Mouse (Mus musculus): Measurements from ENCODE around the gene Tex46. TPM values are rescaled to one million over a fixed set of nuclear protein-coding genes. Genes with fewer than 3 reads are reported as not detected.

The Tex46 gene
- total RNA-seq (2014; rRNA removed; ENCODE audit: low replicate concordance), result not detected in 2 replicates
- not detected in 2 replicates for polyA plus RNA-seq (2015; fragmentation: Nextera tagmentation; extraction: Ambion mirVana)

DNA sequence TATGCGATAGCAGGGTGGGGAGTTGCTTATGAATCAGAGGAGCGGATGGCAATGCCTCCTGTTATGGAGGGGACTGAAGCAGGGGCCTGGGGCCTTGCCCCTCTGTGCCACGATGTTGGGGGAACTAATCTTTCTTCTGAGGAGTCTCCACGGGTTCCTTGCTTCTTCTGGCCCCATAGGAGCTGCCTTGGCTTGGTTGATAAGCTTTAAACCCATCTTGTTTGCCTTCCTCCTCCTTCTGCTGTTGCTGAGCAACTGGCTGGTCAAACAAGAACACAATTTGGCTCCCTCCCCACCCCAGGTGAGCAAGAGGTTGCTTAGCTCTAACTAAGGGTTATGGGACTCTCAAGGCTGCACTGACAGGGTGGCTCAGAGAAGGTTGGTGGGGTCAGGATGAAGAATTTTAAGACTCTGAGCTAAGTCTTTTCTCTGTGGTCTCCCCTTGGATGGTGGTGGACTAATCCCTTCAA lies at the start of gene Tex46:
TSS of gene Tex46 (plus strand) at position 51 of the 470 bp plus-strand sequence.
- Histone ChIP-seq H3K9me3 (replicated peaks; ENCODE audit: control insufficient read depth, low read length) (no peaks in the 10 kb centered on the region), H3K27ac (ENCODE audit: low read depth) (no peak within 1 kb of the TSS), H3K36me3 (replicated peaks; ENCODE audit: control insufficient read depth, insufficient read depth, low read length) (no peaks in the 10 kb centered on the region), H3K4me1 (ENCODE audit: control insufficient read depth, insufficient read depth) (no peaks in the 10 kb centered on the region), H3K9ac (replicated peaks; ENCODE audit: low read depth, low read length) (no peak within 1 kb of the TSS), H3K27me3 (ENCODE audit: control insufficient read depth, insufficient read depth, low read length) (no peaks in the 10 kb centered on the region), H3K4me2 (ENCODE audit: low read depth, low read length) (no peak within 1 kb of the TSS), H3K4me3 (ENCODE audit: low read depth, low read length) (no peak within 1 kb of the TSS)
- DNase-seq (ENCODE audit: low spot score) (no peak), ATAC-seq (ENCODE audit: insufficient read depth, low read depth) (no peak)
- WGBS, result 51% methylated on average over 4 of the region's 4 CpGs
- TF ChIP-seq CTCF (IDR thresholded peaks at IDR 0.05; ENCODE audit: low read depth) (no peak), EP300 (IDR thresholded peaks at IDR 0.05; ENCODE audit: low read depth) (no peak)

GRCm38 (mm10) chr4:136562755-136563154 lies 47.5 kb upstream of the Tex46 start:
- 83% methylated on average over 6 of the region's 6 CpGs for WGBS
- peaks cover 74% of the 10 kb centered on the region for H3K36me3 ChIP-seq (replicated peaks; ENCODE audit: control insufficient read depth, insufficient read depth, low read length)

GRCm38 (mm10) chr4:136568629-136569028 lies 41.6 kb upstream of the Tex46 start:
- Histone ChIP-seq H3K27me3 (ENCODE audit: control insufficient read depth, insufficient read depth, low read length) (no peaks in the 10 kb centered on the region), H3K4me3 (ENCODE audit: low read depth, low read length) (no peak overlapping the region), H3K4me1 (ENCODE audit: control insufficient read depth, insufficient read depth) (no peaks in the 10 kb centered on the region), H3K4me2 (ENCODE audit: low read depth, low read length) (no peak overlapping the region), H3K9me3 (replicated peaks; ENCODE audit: control insufficient read depth, low read length) (no peaks in the 10 kb centered on the region), H3K9ac (replicated peaks; ENCODE audit: low read depth, low read length) (no peak overlapping the region), H3K36me3 (replicated peaks; ENCODE audit: control insufficient read depth, insufficient read depth, low read length) (peaks cover 68% of the 10 kb centered on the region), H3K27ac (ENCODE audit: low read depth) (no peak overlapping the region)
- TF ChIP-seq EP300 (IDR thresholded peaks at IDR 0.05; ENCODE audit: low read depth), result no peak
- TF ChIP-seq CTCF (IDR thresholded peaks at IDR 0.05; ENCODE audit: low read depth), result 0 out of 2 replicates have a peak, but pooled peaks have one; percentile 6
- ATAC-seq (ENCODE audit: insufficient read depth, low read depth), result no peak
- no peak for DNase-seq (ENCODE audit: low spot score)
- WGBS, result 69% methylated on average over 3 of the region's 3 CpGs

More at GRCm38 (mm10) chr4:136562755-136563154, 47.5 kb upstream of the Tex46 start:
- Histone ChIP-seq H3K4me1 (ENCODE audit: control insufficient read depth, insufficient read depth) (no peaks in the 10 kb centered on the region), H3K4me3 (ENCODE audit: low read depth, low read length) (no peak overlapping the region), H3K9ac (replicated peaks; ENCODE audit: low read depth, low read length) (no peak overlapping the region), H3K4me2 (ENCODE audit: low read depth, low read length) (no peak overlapping the region), H3K27me3 (ENCODE audit: control insufficient read depth, insufficient read depth, low read length) (no peaks in the 10 kb centered on the region), H3K9me3 (replicated peaks; ENCODE audit: control insufficient read depth, low read length) (no peaks in the 10 kb centered on the region), H3K27ac (ENCODE audit: low read depth) (no peak overlapping the region)
- TF ChIP-seq CTCF (IDR thresholded peaks at IDR 0.05; ENCODE audit: low read depth), result no peak
- ATAC-seq (ENCODE audit: insufficient read depth, low read depth), result no peak
- no peak for DNase-seq (ENCODE audit: low spot score)

DNA sequence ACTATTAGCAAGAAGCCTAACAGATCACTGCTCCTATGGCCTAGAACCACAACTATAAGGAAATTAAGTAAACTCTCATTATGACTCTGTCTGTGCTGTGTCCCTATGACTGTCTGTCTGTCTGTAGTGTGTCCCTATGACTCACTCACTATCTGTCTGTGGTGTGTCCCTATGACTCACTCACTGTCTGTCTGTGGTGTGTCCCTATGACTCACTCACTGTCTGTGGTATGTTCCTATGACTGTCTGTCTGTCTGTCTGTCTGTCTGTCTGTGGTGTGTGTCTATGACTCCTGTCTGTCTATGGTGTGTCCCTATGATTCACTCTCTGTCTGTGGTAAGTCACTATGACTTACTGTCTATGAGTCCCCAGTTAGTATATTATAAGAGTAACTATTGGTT lies 40.2 kb upstream of the Tex46 start:
- no peaks in the 10 kb centered on the region for H3K27me3 ChIP-seq (ENCODE audit: control insufficient read depth, insufficient read depth, low read length)
- TF ChIP-seq EP300 (IDR thresholded peaks at IDR 0.05; ENCODE audit: low read depth) (no peak), CTCF (IDR thresholded peaks at IDR 0.05; ENCODE audit: low read depth) (no peak)
- peaks cover 62% of the 10 kb centered on the region for H3K36me3 ChIP-seq (replicated peaks; ENCODE audit: control insufficient read depth, insufficient read depth, low read length)
- no peak overlapping the region for H3K4me2 ChIP-seq (ENCODE audit: low read depth, low read length)
- DNase-seq (ENCODE audit: low spot score), result no peak
- H3K9ac ChIP-seq (replicated peaks; ENCODE audit: low read depth, low read length), result no peak overlapping the region
- no peak overlapping the region for H3K27ac ChIP-seq (ENCODE audit: low read depth)
- H3K4me3 ChIP-seq (ENCODE audit: low read depth, low read length), result no peak overlapping the region
- no peak for ATAC-seq (ENCODE audit: insufficient read depth, low read depth)
- H3K4me1 ChIP-seq (ENCODE audit: control insufficient read depth, insufficient read depth), result no peaks in the 10 kb centered on the region
- H3K9me3 ChIP-seq (replicated peaks; ENCODE audit: control insufficient read depth, low read length), result no peaks in the 10 kb centered on the region

- Histone ChIP-seq H3K9me3 (replicated peaks; ENCODE audit: control insufficient read depth, low read length) (no peaks in the 10 kb centered on the region), H3K4me2 (ENCODE audit: low read depth, low read length) (no peak overlapping the region), H3K36me3 (replicated peaks; ENCODE audit: control insufficient read depth, insufficient read depth, low read length) (no peaks in the 10 kb centered on the region; the same call in 1 of the 2 replicates), H3K9ac (replicated peaks; ENCODE audit: low read depth, low read length) (no peak overlapping the region), H3K4me3 (ENCODE audit: low read depth, low read length) (no peak overlapping the region), H3K4me1 (ENCODE audit: control insufficient read depth, insufficient read depth) (0 out of 2 replicates have a peak, but pooled peaks cover 7% of the 10 kb centered on the region), H3K27ac (ENCODE audit: low read depth) (no peak overlapping the region), H3K27me3 (ENCODE audit: control insufficient read depth, insufficient read depth, low read length) (no peaks in the 10 kb centered on the region)
- TF ChIP-seq CTCF (IDR thresholded peaks at IDR 0.05; ENCODE audit: low read depth) (no peak), EP300 (IDR thresholded peaks at IDR 0.05; ENCODE audit: low read depth) (no peak)
- 91% methylated on average over 3 of the region's 3 CpGs for WGBS
- ATAC-seq (ENCODE audit: insufficient read depth, low read depth) (no peak), DNase-seq (ENCODE audit: low spot score) (no peak)
Observed at GRCm38 (mm10) chr4:136581885-136582284, 28.4 kb upstream of the Tex46 start.
